Mouse (Mus musculus) bone marrow macrophage, adult 2 months (primary cell): ENCODE measurements at regions not wholly inside any gene's neighbourhood (a gene's known extent, or its start where the extent isn't known, plus 50 kb on each side); places are given as distances from the start of the nearest gene placed in this dataset.

ENCODE experiments used
- CTCF ChIP-seq: IDR thresholded peaks from 2 replicates; pipeline ENCODE4 v1.5.1; 2012; ENCODE audit warnings: low read depth, mild to moderate bottlenecking, low read length, moderate library complexity
- POLR2A ChIP-seq: IDR thresholded peaks from 2 replicates; pipeline ENCODE4 v1.6.1; 2012; ENCODE audit warnings: mild to moderate bottlenecking, low read depth, low read length, borderline replicate concordance

- TF ChIP-seq POLR2A (no peak), CTCF (no peak)
These were observed 547.6 kb upstream of the Cited2 start for GRCm38 (mm10) chr10:17175385-17175784.
